Mouse (Mus musculus): Measurements from ENCODE around the gene Il4i1.

The Il4i1 gene

GRCm38 (mm10) chr7:44819391-44819790 is 3.2 kb downstream of the Il4i1 start:
- DNase-seq: no peak

- DNase-seq: no peak
Measured at GRCm38 (mm10) chr7:44819863-44820262, 3.7 kb downstream of the Il4i1 start.

GRCm38 (mm10) chr7:44820525-44820924 is 4.3 kb downstream of the Il4i1 start:
- no peak for DNase-seq

- peak in 1 of 2 experiments; percentile 16 for DNase-seq
Measured at GRCm38 (mm10) chr7:44821666-44822448, 5.7 kb downstream of the Il4i1 start.

GRCm38 (mm10) chr7:44823409-44823808 is 7.2 kb downstream of the Il4i1 start:
- DNase-seq: peak in 1 of 2 experiments; percentile 13

DNA sequence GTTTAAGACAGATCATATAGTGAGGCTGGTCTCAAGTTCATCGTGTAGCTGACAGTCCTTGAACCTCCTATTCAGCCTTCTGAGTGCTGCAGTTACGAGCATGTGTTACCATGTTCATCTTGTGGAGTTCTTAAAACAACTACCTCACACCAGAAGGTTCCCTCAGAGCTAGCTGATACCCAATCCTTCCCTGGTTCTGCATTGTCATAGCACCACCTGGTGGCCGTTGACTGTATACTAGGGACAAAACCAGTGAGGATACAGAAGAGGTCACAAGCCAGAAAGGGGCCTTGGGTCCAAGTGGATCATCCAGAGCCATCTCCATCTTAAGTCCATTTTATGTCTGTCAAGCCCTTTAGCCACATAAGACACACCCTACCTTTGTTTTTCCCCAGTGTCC is 8.7 kb downstream of the Il4i1 start:
- peak; percentile 59 to 84 for DNase-seq

DNA sequence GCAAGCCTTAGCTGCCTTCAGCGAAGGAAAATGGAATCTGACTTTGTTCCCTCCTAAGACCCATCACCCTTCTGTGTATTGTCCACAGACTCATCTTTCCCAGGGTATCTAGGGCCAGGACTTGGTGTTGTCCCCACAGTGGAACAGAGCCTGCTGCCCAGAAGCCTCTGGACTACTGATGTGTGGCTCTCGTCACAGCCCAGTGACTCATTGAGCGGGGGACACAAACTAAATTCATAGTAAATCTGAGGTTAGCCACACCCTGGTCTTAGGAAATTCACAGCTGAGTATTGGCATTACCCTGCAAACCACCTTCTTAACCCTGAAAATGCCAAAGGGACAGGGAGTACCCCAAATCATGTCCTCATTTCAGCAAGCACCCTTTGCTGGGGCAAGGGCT is 10.6 kb downstream of the Il4i1 start:
- no peak for DNase-seq

- no peak for DNase-seq
Measured at GRCm38 (mm10) chr7:44828706-44829105, 12.5 kb downstream of the Il4i1 start.

- no peak for DNase-seq
Measured at GRCm38 (mm10) chr7:44832763-44833162, 16.6 kb downstream of the Il4i1 start.

DNA sequence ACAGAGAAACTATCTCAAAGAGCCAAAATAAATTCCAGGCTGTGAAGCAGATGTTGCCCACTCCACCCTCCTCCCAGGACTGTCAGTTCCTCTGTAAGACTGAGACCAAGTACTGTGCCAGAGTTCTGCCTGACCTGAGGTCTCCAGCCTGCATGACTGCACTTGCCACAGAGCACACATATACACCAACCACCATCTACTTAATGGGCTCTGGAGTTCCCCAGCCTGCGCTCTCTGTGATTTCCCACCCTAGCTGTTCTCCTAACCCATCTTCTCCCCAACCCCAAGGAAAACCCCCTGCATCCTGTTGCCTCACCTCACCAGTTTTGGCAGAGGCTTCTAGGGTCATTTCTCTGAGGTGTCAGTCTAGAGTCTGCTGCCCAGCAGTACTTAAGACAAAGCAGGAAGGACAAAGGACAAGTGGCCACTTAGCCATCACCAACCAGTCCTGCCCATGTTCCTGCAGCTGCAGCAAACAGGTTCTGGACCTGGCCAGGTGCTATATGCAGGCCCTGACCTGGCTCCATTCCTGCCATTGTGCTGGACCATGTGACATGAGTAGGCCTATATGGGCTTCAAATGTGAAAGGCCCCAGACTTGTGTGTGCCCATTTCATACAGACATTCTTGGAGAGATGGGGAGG is 19.3 kb downstream of the Il4i1 start:
- DNase-seq: peak in 1 of 2 experiments; percentile 51

GRCm38 (mm10) chr7:44836016-44836404 is 19.8 kb downstream of the Il4i1 start:
- no peak for DNase-seq

GRCm38 (mm10) chr7:44836423-44837053 is 20.4 kb downstream of the Il4i1 start:
- DNase-seq: no peak

GRCm38 (mm10) chr7:44838073-44838472 is 21.9 kb downstream of the Il4i1 start:
- DNase-seq: no peak

DNA sequence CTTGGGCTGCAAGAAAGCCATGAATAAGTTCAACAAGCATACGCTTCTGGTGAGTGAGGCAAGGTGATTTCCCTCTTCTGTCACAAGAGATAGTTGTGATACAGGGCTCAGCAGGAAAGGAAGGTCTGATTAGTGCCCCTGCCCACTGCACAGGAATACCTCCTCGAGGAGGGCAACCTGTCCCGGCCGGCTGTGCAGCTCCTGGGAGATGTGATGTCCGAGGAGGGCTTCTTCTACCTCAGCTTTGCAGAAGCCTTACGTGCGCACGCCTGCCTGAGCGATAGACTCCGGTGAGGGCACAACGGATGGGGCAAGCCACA is 22.9 kb downstream of the Il4i1 start:
- no peak for DNase-seq

DNA sequence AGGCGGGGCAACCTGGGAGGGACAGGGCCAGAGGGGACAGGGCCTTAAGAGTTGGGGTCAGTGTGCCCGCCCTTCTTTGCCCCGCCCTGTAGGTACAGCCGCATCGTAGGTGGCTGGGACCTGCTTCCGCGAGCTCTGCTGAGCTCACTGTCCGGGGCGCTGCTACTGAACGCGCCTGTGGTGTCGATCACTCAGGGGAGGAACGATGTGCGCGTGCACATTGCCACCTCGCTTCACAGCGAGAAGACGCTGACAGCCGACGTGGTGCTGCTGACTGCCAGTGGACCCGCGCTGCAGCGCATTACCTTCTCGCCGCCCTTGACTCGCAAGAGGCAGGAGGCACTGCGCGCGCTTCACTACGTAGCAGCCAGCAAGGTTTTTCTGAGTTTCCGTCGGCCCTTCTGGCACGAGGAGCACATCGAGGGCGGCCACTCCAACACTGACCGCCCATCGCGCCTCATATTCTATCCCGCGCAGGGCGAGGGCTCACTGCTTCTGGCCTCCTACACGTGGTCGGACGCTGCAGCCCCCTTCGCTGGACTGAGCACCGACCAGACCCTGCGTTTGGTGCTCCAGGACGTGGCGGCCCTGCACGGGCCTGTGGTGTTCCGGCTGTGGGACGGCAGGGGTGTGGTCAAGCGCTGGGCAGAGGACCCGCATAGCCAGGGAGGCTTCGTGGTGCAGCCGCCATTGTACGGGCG is 23.5 kb downstream of the Il4i1 start:
- peak; percentile 55 to 69 for DNase-seq

DNA sequence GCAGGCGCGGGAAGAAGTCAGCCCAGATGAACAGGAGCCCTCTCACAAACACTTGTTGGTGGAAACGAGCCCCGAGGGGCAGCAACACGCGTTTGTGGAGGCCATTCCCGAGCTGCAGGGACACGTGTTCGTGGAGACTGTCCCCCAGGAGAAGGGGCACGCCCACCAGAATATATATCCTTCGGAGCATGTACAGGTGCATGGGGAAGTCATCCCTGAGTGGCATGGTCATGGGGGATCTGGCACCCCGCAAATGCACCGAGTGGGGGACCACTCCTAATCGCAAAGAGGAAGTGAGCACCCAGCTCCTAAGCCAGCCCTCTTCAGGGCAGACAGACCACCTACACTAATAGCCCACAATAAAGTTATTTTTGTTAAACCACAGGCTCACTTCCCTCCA is 24.2 kb downstream of the Il4i1 start:
- DNase-seq: no peak

DNA sequence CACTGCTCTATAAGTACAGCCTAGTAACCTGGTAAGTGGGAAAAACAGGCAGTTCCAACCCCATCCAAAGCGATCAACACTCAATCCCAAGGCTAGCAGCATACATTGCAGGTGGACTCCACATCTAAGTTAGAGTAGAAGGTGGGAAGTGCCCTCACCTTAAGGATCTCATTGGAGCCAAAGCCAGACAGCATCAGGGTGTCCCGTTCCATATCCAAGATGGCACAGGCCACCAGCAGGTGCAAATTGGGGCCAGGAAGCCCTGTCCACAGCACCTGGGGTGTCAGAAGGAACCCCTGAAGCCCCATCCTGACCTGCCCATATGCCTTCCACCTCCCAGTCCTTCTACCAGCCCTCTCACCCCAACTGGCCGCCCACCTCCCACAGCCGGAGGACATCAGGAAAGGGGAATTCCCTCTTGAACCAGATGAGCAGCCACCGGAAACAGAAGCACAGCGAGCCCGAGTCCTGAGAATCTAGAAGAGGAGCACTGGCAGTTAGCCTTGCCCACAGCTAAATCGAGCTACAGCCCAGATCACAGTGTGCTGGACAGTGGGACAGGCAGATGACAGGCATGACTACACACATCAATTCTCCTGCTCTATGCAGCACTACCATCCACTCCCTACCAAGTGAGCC is 25.8 kb downstream of the Il4i1 start:
- DNase-seq: no peak

DNA sequence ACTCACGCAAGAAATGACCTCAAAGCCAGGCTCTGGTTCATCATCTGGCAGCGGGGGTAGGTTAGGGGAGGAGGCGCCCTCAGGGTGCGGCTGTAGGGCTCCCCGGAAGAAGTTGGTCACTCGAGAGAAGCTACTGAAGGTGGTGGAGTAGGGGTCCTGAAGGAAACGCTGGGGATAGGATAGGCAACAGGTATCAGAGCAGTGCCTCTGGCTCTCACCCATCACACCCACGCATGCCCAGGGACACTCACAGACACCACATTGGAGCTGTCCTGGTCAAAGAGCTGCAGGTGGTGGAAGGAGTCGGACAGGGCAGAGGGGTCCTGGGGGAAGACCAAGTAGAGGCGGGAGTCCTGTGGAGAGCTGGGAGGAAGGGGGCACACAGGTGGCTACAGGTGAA is 28.8 kb downstream of the Il4i1 start:
- DNase-seq: no peak

- no peak for DNase-seq
Measured at GRCm38 (mm10) chr7:44846804-44847203, 30.6 kb downstream of the Il4i1 start.

DNA sequence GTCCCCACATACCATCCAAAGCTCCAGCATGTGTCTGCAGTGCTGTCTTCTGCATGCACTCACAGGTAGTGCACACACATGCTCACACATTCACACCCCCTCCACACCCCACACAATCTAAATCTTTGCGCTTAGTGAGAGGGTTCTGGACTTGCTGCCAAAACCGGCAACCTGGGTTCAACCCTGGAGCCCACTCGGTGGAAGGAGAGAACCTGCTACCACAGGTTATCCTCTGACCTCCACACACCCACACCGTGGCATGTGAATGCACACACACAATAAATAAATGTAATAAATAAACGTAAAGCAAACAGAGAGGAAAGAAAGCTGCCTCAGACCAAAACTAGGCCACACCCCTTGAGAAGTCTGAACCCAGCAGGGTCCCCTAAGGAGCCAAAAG is 31.6 kb downstream of the Il4i1 start:
- no peak for DNase-seq

DNA sequence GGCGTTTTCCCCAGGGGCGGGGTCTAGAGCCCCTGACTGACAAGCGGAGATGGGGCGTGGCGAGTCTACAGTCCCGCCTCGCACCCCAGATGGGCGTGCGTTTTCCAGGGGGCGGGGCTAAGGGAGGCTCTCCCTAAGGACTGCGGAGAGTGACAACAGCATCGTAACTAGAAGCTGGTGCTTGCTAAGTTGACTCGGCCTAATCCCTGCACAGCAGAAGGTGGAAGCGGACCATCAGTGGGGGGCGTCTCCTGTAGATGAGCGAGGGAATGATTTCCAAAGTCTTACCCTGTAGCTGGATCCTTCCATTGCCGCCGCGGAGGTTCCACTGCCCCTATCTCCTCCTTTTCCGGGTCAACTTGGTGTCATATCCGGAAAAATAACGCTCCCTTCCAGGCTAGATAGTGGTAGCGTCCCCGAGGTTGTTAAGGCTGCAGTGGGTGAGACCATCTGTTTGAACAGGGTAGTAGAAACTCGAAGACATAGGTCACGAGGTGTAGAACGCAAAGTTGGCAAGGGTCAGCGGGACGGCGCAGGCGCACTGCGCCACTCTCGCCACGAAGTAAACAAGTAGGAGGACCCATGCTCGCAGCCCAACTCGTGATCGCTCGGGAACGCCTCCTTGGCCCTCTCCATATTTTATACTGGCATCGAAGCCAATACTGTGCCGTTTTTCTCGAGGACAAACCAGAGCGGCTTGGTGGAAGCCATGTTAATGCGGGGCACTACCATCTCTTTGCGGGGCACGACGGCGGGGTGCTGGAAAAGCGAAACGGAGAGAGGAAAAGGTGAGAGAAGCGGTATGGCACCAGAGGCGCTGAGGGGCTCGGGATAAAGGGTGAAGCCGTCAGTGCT is 32.6 kb downstream of the Il4i1 start, which contains the start of the genes Akt1s1 and Tbc1d17:
Gene Akt1s1 (plus strand): TSS at position 431 of the 855 bp plus-strand sequence.
Gene Tbc1d17 (minus strand): TSS at position 519 of the 855 bp plus-strand sequence.
- peak; percentile 99 to 100 for DNase-seq
